Mouse (Mus musculus): ENCODE measurements at regions not wholly inside any gene's neighbourhood (a gene's known extent, or its start where the extent isn't known, plus 50 kb on each side); places are given as distances from the start of the nearest gene placed in this dataset.

GRCm38 (mm10) chr9:71396784-71397183, 89.0 kb downstream of the Polr2m start:
- no peaks in the 10 kb centered on the region for H3K9me3 ChIP-seq (replicated peaks; ENCODE audit: control insufficient read depth, low read length)
- H3K4me2 ChIP-seq (ENCODE audit: low read length), result no peak overlapping the region
- H3K27me3 ChIP-seq (replicated peaks; ENCODE audit: control insufficient read depth, insufficient read depth, low read length), result no peaks in the 10 kb centered on the region
- WGBS, result 61% methylated on average over 7 of the region's 7 CpGs
- H3K4me3 ChIP-seq (ENCODE audit: low read depth, low read length), result no peak overlapping the region
- DNase-seq (ENCODE audit: low spot score) (peak; percentile 28), ATAC-seq (no peak)
- H3K27ac ChIP-seq (ENCODE audit: low read depth, low read length), result no peak overlapping the region
- H3K4me1 ChIP-seq (ENCODE audit: control insufficient read depth, insufficient read depth, low read length), result no peaks in the 10 kb centered on the region
- no peaks in the 10 kb centered on the region for H3K36me3 ChIP-seq (ENCODE audit: control insufficient read depth, insufficient read depth, low read length)
- H3K9ac ChIP-seq (ENCODE audit: low read length), result no peak overlapping the region

GRCm38 (mm10) chr9:71390221-71390620, 95.5 kb downstream of the Polr2m start:
- H3K27ac ChIP-seq (ENCODE audit: low read depth, low read length), result no peak overlapping the region
- H3K9me3 ChIP-seq (replicated peaks; ENCODE audit: control insufficient read depth, low read length), result no peaks in the 10 kb centered on the region
- no peak overlapping the region for H3K9ac ChIP-seq (ENCODE audit: low read length)
- no peak overlapping the region for H3K4me2 ChIP-seq (ENCODE audit: low read length)
- no peaks in the 10 kb centered on the region for H3K36me3 ChIP-seq (ENCODE audit: control insufficient read depth, insufficient read depth, low read length)
- no peak for ATAC-seq
- H3K4me3 ChIP-seq (ENCODE audit: low read depth, low read length), result no peak overlapping the region
- H3K27me3 ChIP-seq (replicated peaks; ENCODE audit: control insufficient read depth, insufficient read depth, low read length), result no peaks in the 10 kb centered on the region
- no peaks in the 10 kb centered on the region for H3K4me1 ChIP-seq (ENCODE audit: control insufficient read depth, insufficient read depth, low read length)
- no peak for DNase-seq (ENCODE audit: low spot score)
- WGBS, result 85% methylated on average over 5 of the region's 5 CpGs

GRCm38 (mm10) chr9:71387426-71387825, 98.3 kb downstream of the Polr2m start:
- DNase-seq (ENCODE audit: low spot score) (no peak), ATAC-seq (no peak)
- H3K4me1 ChIP-seq (ENCODE audit: control insufficient read depth, insufficient read depth, low read length), result no peaks in the 10 kb centered on the region
- 96% methylated on average over 7 of the region's 7 CpGs for WGBS
- H3K9me3 ChIP-seq (replicated peaks; ENCODE audit: control insufficient read depth, low read length), result no peaks in the 10 kb centered on the region
- H3K9ac ChIP-seq (ENCODE audit: low read length), result no peak overlapping the region
- H3K36me3 ChIP-seq (ENCODE audit: control insufficient read depth, insufficient read depth, low read length), result no peaks in the 10 kb centered on the region
- no peak overlapping the region for H3K4me2 ChIP-seq (ENCODE audit: low read length)
- no peaks in the 10 kb centered on the region for H3K27me3 ChIP-seq (replicated peaks; ENCODE audit: control insufficient read depth, insufficient read depth, low read length)
- no peak overlapping the region for H3K4me3 ChIP-seq (ENCODE audit: low read depth, low read length)
- H3K27ac ChIP-seq (ENCODE audit: low read depth, low read length), result no peak overlapping the region

- Histone ChIP-seq H3K4me1 (ENCODE audit: control insufficient read depth, insufficient read depth, low read length) (no peaks in the 10 kb centered on the region), H3K36me3 (ENCODE audit: control insufficient read depth, insufficient read depth, low read length) (no peaks in the 10 kb centered on the region), H3K9ac (ENCODE audit: low read length) (no peak overlapping the region), H3K27ac (ENCODE audit: low read depth, low read length) (no peak overlapping the region), H3K27me3 (replicated peaks; ENCODE audit: control insufficient read depth, insufficient read depth, low read length) (no peaks in the 10 kb centered on the region), H3K9me3 (replicated peaks; ENCODE audit: control insufficient read depth, low read length) (no peaks in the 10 kb centered on the region), H3K4me2 (ENCODE audit: low read length) (no peak overlapping the region), H3K4me3 (ENCODE audit: low read depth, low read length) (no peak overlapping the region)
- 81% methylated on average over 4 of the region's 4 CpGs for WGBS
- DNase-seq (ENCODE audit: low spot score), result no peak
- no peak for ATAC-seq
Measured at GRCm38 (mm10) chr9:71383901-71384300, 101.8 kb downstream of the Polr2m start.

- no peak for ATAC-seq
- no peaks in the 10 kb centered on the region for H3K4me1 ChIP-seq (ENCODE audit: control insufficient read depth, insufficient read depth, low read length)
- H3K4me2 ChIP-seq (ENCODE audit: low read length), result no peak overlapping the region
- 78% methylated on average over 4 of the region's 4 CpGs for WGBS
- no peak overlapping the region for H3K27ac ChIP-seq (ENCODE audit: low read depth, low read length)
- H3K9ac ChIP-seq (ENCODE audit: low read length), result no peak overlapping the region
- DNase-seq (ENCODE audit: low spot score), result no peak
- no peaks in the 10 kb centered on the region for H3K27me3 ChIP-seq (replicated peaks; ENCODE audit: control insufficient read depth, insufficient read depth, low read length)
- H3K9me3 ChIP-seq (replicated peaks; ENCODE audit: control insufficient read depth, low read length), result no peaks in the 10 kb centered on the region
- H3K36me3 ChIP-seq (ENCODE audit: control insufficient read depth, insufficient read depth, low read length), result no peaks in the 10 kb centered on the region
- no peak overlapping the region for H3K4me3 ChIP-seq (ENCODE audit: low read depth, low read length)
Measured at GRCm38 (mm10) chr9:71379731-71380250, 105.9 kb downstream of the Polr2m start.

GRCm38 (mm10) chr9:71369760-71370159, 116.0 kb downstream of the Polr2m start:
- Histone ChIP-seq H3K27me3 (replicated peaks; ENCODE audit: control insufficient read depth, insufficient read depth, low read length) (no peaks in the 10 kb centered on the region), H3K9me3 (replicated peaks; ENCODE audit: control insufficient read depth, low read length) (no peaks in the 10 kb centered on the region), H3K4me2 (ENCODE audit: low read length) (no peak overlapping the region), H3K9ac (ENCODE audit: low read length) (no peak overlapping the region), H3K4me3 (ENCODE audit: low read depth, low read length) (no peak overlapping the region), H3K36me3 (ENCODE audit: control insufficient read depth, insufficient read depth, low read length) (no peaks in the 10 kb centered on the region), H3K4me1 (ENCODE audit: control insufficient read depth, insufficient read depth, low read length) (no peaks in the 10 kb centered on the region), H3K27ac (ENCODE audit: low read depth, low read length) (no peak overlapping the region)
- ATAC-seq (no peak), DNase-seq (ENCODE audit: low spot score) (no peak)
- 93% methylated on average over 5 of the region's 5 CpGs for WGBS

GRCm38 (mm10) chr9:71369202-71369601, 116.5 kb downstream of the Polr2m start:
- DNase-seq (ENCODE audit: low spot score) (no peak), ATAC-seq (no peak)
- 84% methylated on average over 2 of the region's 2 CpGs for WGBS

GRCm38 (mm10) chr9:71366573-71366972, 119.2 kb downstream of the Polr2m start:
- WGBS, result 63% methylated on average over 9 of the region's 9 CpGs
- H3K4me3 ChIP-seq (ENCODE audit: low read depth, low read length), result no peak overlapping the region
- H3K27ac ChIP-seq (ENCODE audit: low read depth, low read length), result no peak overlapping the region
- peaks cover 2% of the 10 kb centered on the region; the same call in 1 of the 2 replicates for H3K4me1 ChIP-seq (ENCODE audit: control insufficient read depth, insufficient read depth, low read length)
- DNase-seq (ENCODE audit: low spot score) (peak; percentile 3), ATAC-seq (no peak)
- H3K27me3 ChIP-seq (replicated peaks; ENCODE audit: control insufficient read depth, insufficient read depth, low read length), result no peaks in the 10 kb centered on the region
- no peaks in the 10 kb centered on the region for H3K9me3 ChIP-seq (replicated peaks; ENCODE audit: control insufficient read depth, low read length)
- H3K4me2 ChIP-seq (ENCODE audit: low read length), result no peak overlapping the region
- no peak overlapping the region for H3K9ac ChIP-seq (ENCODE audit: low read length)
- H3K36me3 ChIP-seq (ENCODE audit: control insufficient read depth, insufficient read depth, low read length), result no peaks in the 10 kb centered on the region

More at GRCm38 (mm10) chr9:71369202-71369601, 116.5 kb downstream of the Polr2m start:
- Histone ChIP-seq H3K27me3 (replicated peaks; ENCODE audit: control insufficient read depth, insufficient read depth, low read length) (no peaks in the 10 kb centered on the region), H3K9me3 (replicated peaks; ENCODE audit: control insufficient read depth, low read length) (no peaks in the 10 kb centered on the region), H3K4me3 (ENCODE audit: low read depth, low read length) (no peak overlapping the region), H3K4me1 (ENCODE audit: control insufficient read depth, insufficient read depth, low read length) (no peaks in the 10 kb centered on the region), H3K4me2 (ENCODE audit: low read length) (no peak overlapping the region), H3K9ac (ENCODE audit: low read length) (no peak overlapping the region), H3K27ac (ENCODE audit: low read depth, low read length) (no peak overlapping the region), H3K36me3 (ENCODE audit: control insufficient read depth, insufficient read depth, low read length) (no peaks in the 10 kb centered on the region)

GRCm38 (mm10) chr9:71365177-71365738, 120.5 kb downstream of the Polr2m start:
- DNase-seq (ENCODE audit: low spot score), result peak; percentile 9
- H3K4me1 ChIP-seq (ENCODE audit: control insufficient read depth, insufficient read depth, low read length), result peaks cover 2% of the 10 kb centered on the region; the same call in 1 of the 2 replicates

More at GRCm38 (mm10) chr9:71365177-71365738, 120.5 kb downstream of the Polr2m start:
- Histone ChIP-seq H3K36me3 (ENCODE audit: control insufficient read depth, insufficient read depth, low read length) (no peaks in the 10 kb centered on the region), H3K4me2 (ENCODE audit: low read length) (no peak overlapping the region), H3K27ac (ENCODE audit: low read depth, low read length) (no peak overlapping the region), H3K9ac (ENCODE audit: low read length) (no peak overlapping the region), H3K4me3 (ENCODE audit: low read depth, low read length) (no peak overlapping the region), H3K9me3 (replicated peaks; ENCODE audit: control insufficient read depth, low read length) (no peaks in the 10 kb centered on the region), H3K27me3 (replicated peaks; ENCODE audit: control insufficient read depth, insufficient read depth, low read length) (no peaks in the 10 kb centered on the region)
- no peak for ATAC-seq
- 63% methylated on average over 12 of the region's 12 CpGs for WGBS
